Comparison of ENCODE assay signal across 8 mouse cellular contexts in genomic region chr19:7135525-7135924, GRCm38 (mm10). TPM values are rescaled to one million over a fixed set of nuclear protein-coding genes. Genes with fewer than 3 reads are reported as not detected.
A peak's percentile ranks its signal among the peaks of the same experiment; 100 is the strongest.
DNase-seq lines count a peak whose midpoint lies in the region; ATAC-seq lines count a peak whose summit lies in the region.

No protein-coding gene starts in this region.

- ATAC-seq in heart, embryonic 16.5 days (replicated peaks; ENCODE audit: extremely low read depth, insufficient read depth, low FRiP score): peak; percentile 67
- peak; percentile 64; the same call in 1 of the 2 replicates for ATAC-seq in neural tube, embryonic 14.5 days (ENCODE audit: low read depth)

- no peak overlapping the region for H3K4me3 ChIP-seq in heart, embryonic 16.5 days (ENCODE audit: low read length)
- H3K4me3 ChIP-seq in neural tube, embryonic 14.5 days (ENCODE audit: low read depth, low read length): no peak overlapping the region

- H3K4me1 ChIP-seq in heart, embryonic 16.5 days (ENCODE audit: control insufficient read depth, insufficient read depth, low read length): peaks cover 54% of the 10 kb centered on the region
- H3K4me1 ChIP-seq in neural tube, embryonic 14.5 days (ENCODE audit: control insufficient read depth, insufficient read depth, low read length): peaks cover 64% of the 10 kb centered on the region

- H3K27ac ChIP-seq in heart, embryonic 16.5 days (ENCODE audit: low read length): peak overlapping the region; percentile 85
- peak overlapping the region; percentile 36 for H3K27ac ChIP-seq in neural tube, embryonic 14.5 days (ENCODE audit: low read depth, low read length)

- peaks cover 4% of the 10 kb centered on the region; the same call in 1 of the 2 replicates for H3K27me3 ChIP-seq in heart, embryonic 16.5 days (ENCODE audit: control insufficient read depth, insufficient read depth, low read length)
- no peaks in the 10 kb centered on the region for H3K27me3 ChIP-seq in neural tube, embryonic 14.5 days (ENCODE audit: control insufficient read depth, insufficient read depth, low read length)

- H3K9me3 ChIP-seq in heart, embryonic 16.5 days (replicated peaks; ENCODE audit: control insufficient read depth, low read length): no peaks in the 10 kb centered on the region
- H3K9me3 ChIP-seq in neural tube, embryonic 14.5 days (ENCODE audit: control insufficient read depth, low read length): no peaks in the 10 kb centered on the region

- WGBS in heart, embryonic 16.5 days: 9% methylated on average over 9 of the region's 9 CpGs
- under 1% methylated on average over 9 of the region's 9 CpGs for WGBS in neural tube, embryonic 14.5 days

- peak overlapping the region; percentile 20; the same call in 1 of the 2 replicates for H3K4me2 ChIP-seq in heart, embryonic 16.5 days (ENCODE audit: low read depth, low read length)
- H3K4me2 ChIP-seq in neural tube, embryonic 14.5 days (ENCODE audit: low read depth, low read length): 0 out of 2 replicates have a peak overlapping the region, but pooled peaks have one; percentile 3

- DNase-seq in cerebellum, adult 11-12 months: peak; percentile 69
- no peak for DNase-seq in cerebellum, postnatal 4 days (ENCODE audit: low spot score in 2 of 2)
- peak; percentile 60 for DNase-seq in embryo, embryonic 10 days (ENCODE audit: low spot score)
- peak; percentile 86 to 91 for DNase-seq in kidney, postnatal 36 days
- no peak for DNase-seq in frontal cortex, postnatal 14 days (ENCODE audit: low spot score in 2 of 2)
- no peak for DNase-seq in frontal cortex, postnatal 36 days (ENCODE audit: low spot score in 2 of 2)

- H3K9ac ChIP-seq in heart, embryonic 16.5 days (ENCODE audit: low read length): peak overlapping the region; percentile 65
- H3K9ac ChIP-seq in neural tube, embryonic 14.5 days (replicated peaks; ENCODE audit: low read depth, low read length): no peak overlapping the region

- no peaks in the 10 kb centered on the region for H3K36me3 ChIP-seq in heart, embryonic 16.5 days (ENCODE audit: control insufficient read depth, insufficient read depth)
- H3K36me3 ChIP-seq in neural tube, embryonic 14.5 days (ENCODE audit: control insufficient read depth, insufficient read depth, low read length): no peaks in the 10 kb centered on the region

RNA-seq across cellular contexts. Expression of gene Flrt1, which starts 30.0 kb away (rescaled TPM):
- 1.6 and 1.9 TPM in 2 replicates for polyA plus RNA-seq in heart, embryonic 16.5 days (2015; fragmentation: Nextera tagmentation; extraction: Ambion mirVana)
- polyA plus RNA-seq in neural tube, embryonic 14.5 days (2014; fragmentation: Nextera tagmentation; extraction: Ambion mirVana): 11.0 and 13.3 TPM in 2 replicates

Comparison
In these comparisons a context has a peak if more than half of its experiments do, and no peak if none do; other contexts are left out.
1. DNase-seq: peak in cerebellum, adult 11-12 months (single experiment), embryo, embryonic 10 days (single experiment) and kidney, postnatal 36 days (2 of 2); none in cerebellum, postnatal 4 days (0 of 2), frontal cortex, postnatal 14 days (0 of 2) and frontal cortex, postnatal 36 days (0 of 2).